Mouse (Mus musculus) hindbrain, embryonic 14.5 days (tissue): ENCODE measurements around the gene Gpc6. TPM values are rescaled to one million over a fixed set of nuclear protein-coding genes. Genes with fewer than 3 reads are reported as not detected.

Source experiments
- ATAC-seq: fragments of 200-750 bp; cut with Nextera tagmentation; 2 replicates; pipeline ENCODE4 v1.8.0; 2017; ENCODE audit warnings: moderate number of reproducible peaks, mild to moderate bottlenecking, moderate TSS enrichment, moderate library complexity; ENCODE audit not compliant: low FRiP score
- DNase-seq: peaks from one replicate; pipeline ENCODE4 v3.0.0-alpha.2; 2015; ENCODE audit warnings: low spot score
- H3K27ac ChIP-seq: fragments of 300-500 bp; sonication (generic); 2 replicates; pipeline ENCODE4 v1.5.1; 2014; ENCODE audit warnings: mild to moderate bottlenecking, moderate library complexity
- H3K27me3 ChIP-seq: fragments of 300-500 bp; sonication (generic); 2 replicates; pipeline ENCODE4 v1.6.1; 2014; ENCODE audit warnings: mild to moderate bottlenecking, low read length, mixed read lengths; ENCODE audit not compliant: control insufficient read depth, insufficient read depth
- H3K36me3 ChIP-seq: fragments of 300-500 bp; sonication (generic); replicated peaks from 2 replicates; pipeline ENCODE4 v1.6.1; 2014; ENCODE audit not compliant: control insufficient read depth, insufficient read depth
- H3K4me1 ChIP-seq: fragments of 300-500 bp; sonication (generic); replicated peaks from 2 replicates; pipeline ENCODE4 v1.6.1; 2014; ENCODE audit warnings: antibody characterized with exemption, low read length, mixed read lengths; ENCODE audit not compliant: control insufficient read depth, insufficient read depth
- H3K4me2 ChIP-seq: fragments of 300-500 bp; sonication (generic); replicated peaks from 2 replicates; pipeline ENCODE4 v1.6.1; 2014; ENCODE audit warnings: mild to moderate bottlenecking, moderate library complexity
- H3K4me3 ChIP-seq: fragments of 300-500 bp; sonication (generic); replicated peaks from 2 replicates; pipeline ENCODE4 v1.5.1; 2014; ENCODE audit warnings: mild to moderate bottlenecking, low read length
- H3K9ac ChIP-seq: fragments of 300-500 bp; sonication (generic); 2 replicates; pipeline ENCODE4 v1.6.1; 2014
- H3K9me3 ChIP-seq: fragments of 300-500 bp; sonication (generic); 2 replicates; pipeline ENCODE4 v1.6.1; 2016; ENCODE audit warnings: low read length; ENCODE audit not compliant: control insufficient read depth
- WGBS: fragments of 180-500 bp; shearing (Covaris S2); extraction: QIAGEN DNeasy Blood & Tissue Kit; methylation state at CpG from one replicate; pipeline ENCODE4 v1.1.7; 2014; 5-methylcytosine and 5-hydroxymethylcytosine counted together
- polyA plus RNA-seq: library from polyadenylated mRNA; unstranded; fragments of >200 nt; fragmentation: Nextera tagmentation; extraction: Ambion mirVana; gene quantifications from 2 replicates; pipeline ENCODE4 v1.2.1, GENCODE M21; 2014

Gpc6 gene
- polyA plus RNA-seq, 1 experiment from 2014 or later: 18.6 TPM

- no peak overlapping the region for H3K27ac ChIP-seq
- no peak overlapping the region for H3K4me3 ChIP-seq
- WGBS: 89% methylated on average over 14 of the region's 14 CpGs
- H3K9me3 ChIP-seq: no peaks in the 10 kb centered on the region
- H3K4me1 ChIP-seq: no peaks in the 10 kb centered on the region
- H3K9ac ChIP-seq: no peak overlapping the region
- DNase-seq: no peak
- no peaks in the 10 kb centered on the region for H3K27me3 ChIP-seq
- ATAC-seq: no peak
- no peak overlapping the region for H3K4me2 ChIP-seq
- H3K36me3 ChIP-seq: no peaks in the 10 kb centered on the region
Measured at GRCm38 (mm10) chr14:117155884-117156465, 230.9 kb downstream of the Gpc6 start.

GRCm38 (mm10) chr14:117157426-117157825, 232.3 kb downstream of the Gpc6 start:
- Histone ChIP-seq H3K4me2 (no peak overlapping the region), H3K27me3 (no peaks in the 10 kb centered on the region), H3K9ac (no peak overlapping the region), H3K9me3 (no peaks in the 10 kb centered on the region), H3K36me3 (no peaks in the 10 kb centered on the region), H3K27ac (no peak overlapping the region), H3K4me3 (no peak overlapping the region), H3K4me1 (no peaks in the 10 kb centered on the region)
- ATAC-seq (no peak), DNase-seq (no peak)
- 93% methylated on average over 3 of the region's 3 CpGs for WGBS

- Histone ChIP-seq H3K4me2 (no peak overlapping the region), H3K27ac (no peak overlapping the region), H3K36me3 (no peaks in the 10 kb centered on the region), H3K27me3 (no peaks in the 10 kb centered on the region), H3K4me1 (no peaks in the 10 kb centered on the region), H3K9me3 (no peaks in the 10 kb centered on the region), H3K9ac (no peak overlapping the region), H3K4me3 (no peak overlapping the region)
- ATAC-seq: no peak
- 96% methylated on average over 5 of the region's 5 CpGs for WGBS
- no peak for DNase-seq
Measured at GRCm38 (mm10) chr14:117166350-117166749, 241.2 kb downstream of the Gpc6 start.

GRCm38 (mm10) chr14:117193364-117193763, 268.2 kb downstream of the Gpc6 start:
- Histone ChIP-seq H3K4me2 (no peak overlapping the region), H3K9me3 (no peaks in the 10 kb centered on the region), H3K27ac (no peak overlapping the region), H3K9ac (no peak overlapping the region), H3K36me3 (no peaks in the 10 kb centered on the region), H3K4me1 (no peaks in the 10 kb centered on the region), H3K4me3 (no peak overlapping the region), H3K27me3 (no peaks in the 10 kb centered on the region)
- DNase-seq (no peak), ATAC-seq (no peak)
- 98% methylated on average over 2 of the region's 2 CpGs for WGBS

GRCm38 (mm10) chr14:117202012-117202411, 276.9 kb downstream of the Gpc6 start:
- no peaks in the 10 kb centered on the region for H3K36me3 ChIP-seq
- no peak overlapping the region for H3K27ac ChIP-seq
- H3K4me3 ChIP-seq: no peak overlapping the region
- DNase-seq (no peak), ATAC-seq (no peak)
- no peaks in the 10 kb centered on the region for H3K9me3 ChIP-seq
- WGBS: 64% methylated on average over 2 of the region's 2 CpGs
- no peak overlapping the region for H3K9ac ChIP-seq
- no peaks in the 10 kb centered on the region for H3K27me3 ChIP-seq
- no peaks in the 10 kb centered on the region for H3K4me1 ChIP-seq
- no peak overlapping the region for H3K4me2 ChIP-seq

GRCm38 (mm10) chr14:117203960-117204359, 278.8 kb downstream of the Gpc6 start:
- no peak for ATAC-seq
- Histone ChIP-seq H3K36me3 (no peaks in the 10 kb centered on the region), H3K4me1 (no peaks in the 10 kb centered on the region), H3K4me2 (no peak overlapping the region), H3K27ac (no peak overlapping the region), H3K9ac (no peak overlapping the region), H3K27me3 (no peaks in the 10 kb centered on the region), H3K4me3 (no peak overlapping the region), H3K9me3 (no peaks in the 10 kb centered on the region)
- no peak for DNase-seq
- WGBS: 87% methylated on average over 3 of the region's 3 CpGs

- ATAC-seq (peak; percentile 57; the same call in 1 of the 2 replicates), DNase-seq (no peak)
- H3K4me3 ChIP-seq: no peak overlapping the region
- no peak overlapping the region for H3K27ac ChIP-seq
- no peaks in the 10 kb centered on the region for H3K27me3 ChIP-seq
- no peaks in the 10 kb centered on the region for H3K4me1 ChIP-seq
- no peaks in the 10 kb centered on the region for H3K36me3 ChIP-seq
- no peak overlapping the region for H3K4me2 ChIP-seq
- no peak overlapping the region for H3K9ac ChIP-seq
- no peaks in the 10 kb centered on the region for H3K9me3 ChIP-seq
Measured at GRCm38 (mm10) chr14:117214373-117214772, 289.3 kb downstream of the Gpc6 start.

GRCm38 (mm10) chr14:117226920-117227319, 301.8 kb downstream of the Gpc6 start:
- H3K27me3 ChIP-seq: no peaks in the 10 kb centered on the region
- H3K27ac ChIP-seq: no peak overlapping the region
- H3K4me3 ChIP-seq: no peak overlapping the region
- no peaks in the 10 kb centered on the region for H3K4me1 ChIP-seq
- ATAC-seq: no peak
- H3K4me2 ChIP-seq: no peak overlapping the region
- no peaks in the 10 kb centered on the region for H3K36me3 ChIP-seq
- DNase-seq: no peak
- no peaks in the 10 kb centered on the region for H3K9me3 ChIP-seq
- no peak overlapping the region for H3K9ac ChIP-seq

GRCm38 (mm10) chr14:117230476-117230875, 305.4 kb downstream of the Gpc6 start:
- no peak overlapping the region for H3K27ac ChIP-seq
- H3K36me3 ChIP-seq: no peaks in the 10 kb centered on the region
- DNase-seq (no peak), ATAC-seq (no peak)
- H3K9me3 ChIP-seq: no peaks in the 10 kb centered on the region
- 61% methylated on average over 4 of the region's 4 CpGs for WGBS
- H3K4me3 ChIP-seq: no peak overlapping the region
- H3K4me2 ChIP-seq: no peak overlapping the region
- H3K9ac ChIP-seq: no peak overlapping the region
- H3K27me3 ChIP-seq: no peaks in the 10 kb centered on the region
- H3K4me1 ChIP-seq: no peaks in the 10 kb centered on the region

GRCm38 (mm10) chr14:117238226-117238625, 313.1 kb downstream of the Gpc6 start:
- Histone ChIP-seq H3K27ac (no peak overlapping the region), H3K4me3 (no peak overlapping the region), H3K9ac (no peak overlapping the region), H3K4me1 (no peaks in the 10 kb centered on the region), H3K27me3 (no peaks in the 10 kb centered on the region), H3K4me2 (no peak overlapping the region), H3K36me3 (no peaks in the 10 kb centered on the region), H3K9me3 (no peaks in the 10 kb centered on the region)
- no peak for DNase-seq
- no peak for ATAC-seq
- WGBS: 86% methylated on average over 6 of the region's 6 CpGs
